Mouse (Mus musculus): ENCODE measurements at regions not wholly inside any gene's neighbourhood (a gene's known extent, or its start where the extent isn't known, plus 50 kb on each side); places are given as distances from the start of the nearest gene placed in this dataset.
"Not testable (repeated sequence)": the region's sequence is repeated elsewhere in the genome, so short reads cannot be mapped to it uniquely, and the experiment has no call there.

GRCm38 (mm10) chr8:99763012-99763411, 346.7 kb upstream of the Cdh8 start:
- DNase-seq (ENCODE audit: low read depth, low spot score), result peak; percentile 7

DNA sequence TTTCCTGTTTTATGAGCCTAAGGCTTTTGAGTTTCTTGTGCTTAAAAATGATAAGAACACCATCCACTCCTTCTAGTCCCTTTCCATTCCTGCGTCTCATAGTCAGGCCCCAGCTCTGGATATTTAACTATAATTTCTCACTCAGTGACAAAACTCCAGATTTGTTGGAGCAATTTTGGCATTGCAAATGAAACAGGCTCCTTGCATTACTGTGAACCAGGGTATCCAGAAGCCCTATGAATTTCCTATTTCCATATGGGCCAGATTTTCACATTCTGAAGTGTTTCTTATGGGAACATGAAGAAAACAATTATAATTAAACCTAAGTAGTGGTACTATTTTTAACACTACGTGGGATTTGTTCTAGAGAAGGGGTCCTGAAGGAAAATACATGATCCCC, 319.9 kb upstream of the Cdh8 start:
- DNase-seq (ENCODE audit: low read depth, low spot score), result peak; percentile 20

- DNase-seq (ENCODE audit: low read depth, low spot score), result no peak
Measured at GRCm38 (mm10) chr8:99724626-99725218, 308.5 kb upstream of the Cdh8 start.

DNA sequence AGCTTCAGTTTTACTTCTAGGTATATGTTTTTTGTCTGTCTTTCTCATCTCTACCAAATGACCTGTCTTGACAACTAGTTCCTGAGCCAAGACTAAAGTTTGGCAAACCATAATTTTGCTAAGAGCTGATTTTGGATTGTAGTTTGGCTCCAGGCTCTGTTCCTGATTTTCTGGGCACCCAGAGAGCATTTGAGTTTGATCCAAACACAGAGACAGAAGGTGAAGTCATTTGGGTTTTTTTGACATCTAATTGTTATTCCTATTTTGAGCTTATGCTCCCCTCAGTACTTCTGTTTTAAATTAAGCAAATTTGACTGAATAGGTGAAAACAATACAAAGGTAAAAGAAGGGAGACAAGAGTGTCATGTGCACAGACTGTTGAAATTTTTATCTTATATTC, 302.7 kb upstream of the Cdh8 start:
- DNase-seq (ENCODE audit: low read depth, low spot score), result peak; percentile 53

GRCm38 (mm10) chr8:99681673-99682072, 265.4 kb upstream of the Cdh8 start:
- peak; percentile 57 for DNase-seq (ENCODE audit: low read depth, low spot score)

DNA sequence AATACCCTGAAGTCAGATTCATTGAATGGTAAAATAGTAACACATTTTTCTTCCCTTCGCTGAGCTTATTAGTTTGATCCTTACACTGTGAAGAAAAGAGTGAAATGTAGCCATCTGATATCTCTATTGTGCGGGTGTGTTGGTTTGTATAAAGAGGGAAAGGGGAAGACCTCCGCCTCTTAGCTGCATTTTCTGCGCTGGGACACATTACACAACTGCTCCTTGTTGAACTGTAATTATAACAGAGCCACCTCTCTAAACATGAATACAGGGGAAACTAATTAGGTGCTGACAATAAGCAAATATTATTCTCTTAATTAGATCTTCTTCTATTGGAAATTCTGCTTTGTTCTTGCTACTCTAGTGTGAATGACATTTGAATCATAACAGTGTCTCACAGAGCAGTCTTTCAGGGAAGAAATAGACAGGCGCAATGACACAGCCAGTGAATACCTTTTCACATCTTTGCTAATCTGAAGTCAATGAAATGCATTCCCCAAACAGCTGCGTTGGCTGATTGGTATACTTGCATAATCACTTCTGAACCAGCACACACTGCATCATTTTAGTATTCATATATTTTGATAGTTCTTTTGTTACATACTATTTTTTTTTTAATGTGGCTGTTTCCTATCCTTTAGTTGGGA, 263.1 kb upstream of the Cdh8 start:
- not testable (repeated sequence) for DNase-seq (ENCODE audit: low read depth, low spot score)

DNA sequence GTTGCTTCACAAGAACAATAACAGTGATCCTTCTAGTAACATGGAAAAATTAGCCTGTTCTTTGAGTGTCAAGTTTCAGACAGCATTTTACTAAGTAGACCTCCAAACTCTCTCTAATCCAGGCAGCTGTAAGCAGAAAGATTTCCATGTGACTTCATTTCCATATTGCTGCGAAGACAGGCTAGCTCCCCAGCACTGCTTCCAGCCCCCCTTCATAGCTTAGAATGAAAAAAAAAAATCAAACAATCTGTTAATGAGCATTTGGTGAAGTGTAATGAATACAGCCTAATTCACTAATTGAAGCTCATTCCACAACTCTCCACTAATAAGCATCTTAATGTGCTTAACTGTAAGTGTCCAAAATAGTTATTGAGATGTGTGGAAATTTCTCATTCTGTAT, 251.4 kb upstream of the Cdh8 start:
- DNase-seq (ENCODE audit: low read depth, low spot score), result not testable (repeated sequence)

DNA sequence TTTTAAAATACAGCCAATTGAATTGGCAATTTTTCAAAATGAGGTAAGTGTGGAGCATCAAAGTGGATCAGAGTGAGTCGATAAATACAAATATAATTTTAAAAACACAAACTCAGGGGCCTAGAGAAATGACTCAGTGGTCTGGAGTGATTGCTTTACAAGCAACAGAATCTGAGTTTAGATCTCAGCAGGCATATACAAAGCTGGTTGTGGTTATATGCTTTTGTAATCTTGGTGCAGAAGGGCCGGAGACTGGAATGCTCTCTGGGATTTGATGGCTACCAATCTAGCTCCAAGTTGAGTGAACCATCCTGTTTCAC, 235.0 kb upstream of the Cdh8 start:
- no peak for DNase-seq (ENCODE audit: low read depth, low spot score)

GRCm38 (mm10) chr8:99650587-99651301, 234.5 kb upstream of the Cdh8 start:
- no peak for DNase-seq (ENCODE audit: low read depth, low spot score)

DNA sequence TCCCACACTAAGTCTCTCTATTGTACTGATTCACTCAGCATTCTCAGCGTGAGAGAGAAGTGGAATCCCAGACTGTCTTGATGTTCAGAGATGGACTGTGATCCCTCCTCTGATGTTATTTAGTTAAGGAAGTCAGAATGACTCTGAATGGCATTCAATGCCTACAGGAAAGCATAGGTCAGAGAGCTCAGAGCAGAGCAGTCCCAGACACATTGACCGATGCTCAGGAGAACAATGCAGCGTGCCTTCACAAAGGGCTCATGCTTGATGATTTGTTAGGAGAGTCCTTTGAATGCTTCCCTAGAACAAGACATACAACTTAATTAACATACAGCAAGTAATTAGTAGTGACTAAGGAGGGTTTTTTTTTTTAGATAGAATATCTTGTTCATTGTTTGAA, 224.3 kb upstream of the Cdh8 start:
- no peak for DNase-seq (ENCODE audit: low read depth, low spot score)

- peak; percentile 11 for DNase-seq (ENCODE audit: low read depth, low spot score)
Measured at GRCm38 (mm10) chr8:99630958-99631357, 214.7 kb upstream of the Cdh8 start.

DNA sequence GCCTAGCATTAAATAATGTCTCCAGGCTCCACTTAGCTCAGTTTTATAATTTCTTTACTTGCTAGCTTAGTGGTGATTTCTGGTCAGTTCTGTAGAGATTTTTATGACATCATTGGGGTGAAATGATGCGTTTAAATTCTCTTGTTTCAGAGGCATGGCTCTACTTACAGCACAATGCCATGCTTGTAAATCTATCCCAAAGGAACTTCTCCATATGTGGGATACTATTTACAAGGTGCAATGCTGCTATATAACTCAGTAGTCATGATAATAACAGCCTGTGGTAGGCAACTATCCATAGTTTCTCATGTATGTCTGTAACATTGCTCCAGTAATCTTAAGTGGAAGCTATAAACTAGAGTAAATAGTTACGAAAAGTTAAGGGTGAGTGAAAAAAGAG, 205.4 kb upstream of the Cdh8 start:
- DNase-seq (ENCODE audit: low read depth, low spot score), result no peak

GRCm38 (mm10) chr8:99604327-99604726, 188.1 kb upstream of the Cdh8 start:
- DNase-seq (ENCODE audit: low read depth, low spot score), result peak; percentile 24

- DNase-seq (ENCODE audit: low read depth, low spot score), result no peak
Measured at GRCm38 (mm10) chr8:99591308-99592004, 175.2 kb upstream of the Cdh8 start.

- no peak for DNase-seq (ENCODE audit: low read depth, low spot score)
Measured at GRCm38 (mm10) chr8:99544102-99544501, 127.8 kb upstream of the Cdh8 start.

GRCm38 (mm10) chr8:99532686-99533415, 116.6 kb upstream of the Cdh8 start:
- DNase-seq (ENCODE audit: low read depth, low spot score), result peak; percentile 78

GRCm38 (mm10) chr8:99502055-99502454, 85.8 kb upstream of the Cdh8 start:
- no peak for DNase-seq (ENCODE audit: low read depth, low spot score)

All from brain, adult 2 months (tissue).